Mouse (Mus musculus) kidney, postnatal 14 days (tissue): ENCODE results near the gene Pdp2.
A peak's percentile ranks its signal among the peaks of the same experiment; 100 is the strongest.

Source experiments
- DNase-seq: peaks from one replicate; pipeline ENCODE4 v3.0.0; 2022; ENCODE audit warnings: mixed read lengths

Pdp2 gene

DNA sequence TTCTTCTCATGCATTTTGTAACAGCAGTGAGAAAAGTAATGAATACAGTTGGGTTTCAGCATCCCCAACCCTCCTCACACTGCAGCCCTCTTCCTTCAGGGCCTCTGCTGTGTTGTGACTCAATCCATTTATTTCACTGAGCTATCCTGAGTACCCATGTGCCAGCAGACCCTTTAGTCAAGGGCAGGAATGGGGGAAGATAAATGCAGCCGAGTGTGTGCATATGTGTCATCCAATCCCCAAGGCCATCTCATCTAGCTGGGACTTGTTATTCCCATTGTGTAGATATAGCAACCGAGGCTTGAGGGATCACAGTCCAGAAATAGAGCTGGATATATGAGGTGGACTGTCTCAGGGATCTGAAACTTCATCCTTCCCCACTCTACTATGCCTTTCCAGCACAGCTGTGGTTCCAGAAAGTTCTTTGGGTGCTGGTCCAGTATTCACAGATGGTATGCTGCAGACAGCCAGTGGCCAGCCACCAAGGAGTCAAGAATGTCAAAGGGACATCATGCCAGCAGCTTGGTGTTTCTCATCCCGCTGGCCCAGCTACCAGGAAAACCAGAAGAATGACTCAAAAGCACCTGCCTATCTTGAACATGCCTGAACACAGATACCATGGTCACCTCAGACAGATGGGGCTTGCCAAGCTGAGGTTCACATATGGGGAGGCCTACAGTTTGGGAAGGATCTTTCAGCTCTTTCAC is 43.9 kb downstream of the Pdp2 start:
- no peak for DNase-seq

DNA sequence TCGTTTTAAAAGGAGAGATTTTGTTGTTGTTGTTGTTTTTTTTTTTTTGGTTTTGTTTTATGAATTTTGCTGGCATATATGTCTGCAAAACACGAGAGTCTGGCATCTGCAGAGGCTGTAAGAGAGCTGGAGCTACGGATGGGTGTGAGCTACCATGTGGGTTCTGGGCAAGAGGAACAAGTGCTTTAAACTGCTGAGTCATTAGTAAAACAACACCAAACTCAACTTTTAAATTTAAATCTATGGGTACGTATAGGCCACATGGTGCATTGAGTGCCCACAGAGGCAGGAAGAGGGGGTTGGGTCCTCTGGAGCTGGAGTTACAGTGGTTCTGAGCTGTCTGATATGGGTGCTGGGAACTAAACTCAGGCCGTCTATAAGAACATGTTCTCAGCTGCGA is 46.8 kb downstream of the Pdp2 start:
- DNase-seq, result no peak

DNA sequence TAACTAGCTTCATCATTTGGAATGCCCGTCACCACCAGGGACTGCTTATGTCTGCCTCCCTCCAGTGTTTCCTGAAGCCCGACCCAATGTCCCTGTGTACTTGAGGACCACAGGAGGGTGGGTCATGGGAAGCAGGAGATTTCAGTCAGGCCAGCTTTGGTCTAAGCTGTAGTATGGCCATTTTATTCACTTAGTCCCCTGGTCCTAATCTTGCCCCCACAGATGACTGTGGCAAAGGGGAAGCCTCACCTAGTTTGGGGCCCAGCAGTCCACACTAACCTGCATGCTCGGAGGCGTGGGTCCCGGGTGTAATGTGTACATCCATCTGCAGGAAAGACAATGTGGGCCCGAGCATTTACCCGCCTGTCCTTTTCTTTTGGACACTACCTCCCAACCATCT is 49.0 kb downstream of the Pdp2 start:
- no peak for DNase-seq

- peak; percentile 6 for DNase-seq
These were observed 49.6 kb downstream of the Pdp2 start for GRCm38 (mm10) chr8:104640831-104641370.

DNA sequence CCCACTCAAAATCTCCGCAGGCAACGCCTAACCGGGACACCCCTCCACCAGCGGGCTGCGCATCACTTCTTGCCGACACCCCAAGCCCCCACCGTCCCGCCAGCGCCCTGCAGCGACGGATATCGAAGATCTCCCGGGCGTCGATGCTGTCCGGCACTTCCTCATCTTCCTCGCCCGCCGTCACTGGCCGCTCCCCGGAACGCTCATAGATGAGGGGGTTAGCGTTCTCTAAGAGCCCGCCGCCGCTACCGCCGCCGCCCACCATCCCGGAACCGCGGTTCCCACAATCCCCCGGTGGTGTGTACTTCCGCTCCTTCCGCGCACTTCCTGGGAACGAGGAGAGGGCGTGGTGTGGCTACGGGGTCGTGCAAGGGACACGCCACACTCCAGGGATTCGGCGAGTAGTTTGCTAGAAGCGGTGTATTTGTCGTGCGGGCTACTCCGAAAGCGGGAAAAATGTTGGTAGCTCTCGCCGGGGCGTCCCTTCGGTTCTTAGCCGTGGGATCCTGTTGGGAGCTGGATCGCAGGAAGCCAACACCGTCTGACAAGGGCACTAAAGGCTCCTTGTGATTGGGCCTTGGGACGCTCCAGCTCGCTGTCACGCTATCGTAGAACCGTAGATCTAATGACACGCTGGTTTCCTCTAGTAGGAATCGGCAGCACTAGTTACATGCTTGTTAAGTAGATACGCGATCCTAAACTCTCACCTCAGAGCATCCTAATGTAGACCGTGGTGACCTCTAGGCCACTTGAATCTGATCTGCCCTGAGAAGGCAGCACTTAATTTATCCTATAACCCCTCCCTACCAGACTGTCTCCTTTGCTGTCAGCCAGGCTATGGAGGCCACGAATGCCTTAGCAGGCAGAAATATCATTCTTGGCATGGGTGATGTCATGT is 50.4 kb downstream of the Pdp2 start, which contains the start of gene Ciao2b:
Gene Ciao2b (minus strand): TSS at position 540 of the 898 bp plus-strand sequence.
- DNase-seq, result peak; percentile 92

- DNase-seq, result no peak
These were observed 51.0 kb downstream of the Pdp2 start for GRCm38 (mm10) chr8:104642324-104642654.

DNA sequence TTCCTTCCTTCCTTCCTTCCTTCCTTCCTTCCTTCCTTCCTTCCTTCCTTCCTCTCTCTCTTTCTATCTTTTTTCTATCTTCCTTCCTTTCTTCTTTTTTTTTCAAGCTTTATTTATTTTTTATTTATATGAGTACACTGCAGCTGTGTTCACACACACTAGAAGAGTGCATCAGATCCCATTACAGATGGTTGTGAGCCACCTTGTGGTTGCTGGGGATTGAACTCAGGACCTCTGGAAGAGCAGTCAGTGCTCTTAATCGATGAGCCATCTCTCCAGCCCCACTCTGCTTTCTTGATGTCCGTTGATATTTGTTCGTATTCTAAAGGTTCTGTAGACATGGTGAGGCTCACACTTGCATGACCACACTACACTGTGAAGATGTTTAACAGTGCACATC is 52.9 kb downstream of the Pdp2 start:
- DNase-seq, result peak; percentile 2
